Mouse (Mus musculus): ENCODE data around the gene Ptpro.

- TF ChIP-seq GATA1 (IDR thresholded peaks at IDR 0.05; ENCODE audit: low read length) (no peak), TAL1 (IDR thresholded peaks at IDR 0.05; ENCODE audit: low read length) (no peak)
These were observed 241.4 kb downstream of the Ptpro start for GRCm38 (mm10) chr6:137493211-137494135.
